Mouse (Mus musculus) hindlimb bud, embryonic 11.5 days (tissue): Measurements from ENCODE around the gene 0610040J01Rik.

Experiments
- DNase-seq: peaks from one replicate; pipeline ENCODE4 v3.0.0-alpha.2; 2012; ENCODE audit warnings: low read depth, low spot score; ENCODE audit errors: extremely low spot score

Gene 0610040J01Rik

DNA sequence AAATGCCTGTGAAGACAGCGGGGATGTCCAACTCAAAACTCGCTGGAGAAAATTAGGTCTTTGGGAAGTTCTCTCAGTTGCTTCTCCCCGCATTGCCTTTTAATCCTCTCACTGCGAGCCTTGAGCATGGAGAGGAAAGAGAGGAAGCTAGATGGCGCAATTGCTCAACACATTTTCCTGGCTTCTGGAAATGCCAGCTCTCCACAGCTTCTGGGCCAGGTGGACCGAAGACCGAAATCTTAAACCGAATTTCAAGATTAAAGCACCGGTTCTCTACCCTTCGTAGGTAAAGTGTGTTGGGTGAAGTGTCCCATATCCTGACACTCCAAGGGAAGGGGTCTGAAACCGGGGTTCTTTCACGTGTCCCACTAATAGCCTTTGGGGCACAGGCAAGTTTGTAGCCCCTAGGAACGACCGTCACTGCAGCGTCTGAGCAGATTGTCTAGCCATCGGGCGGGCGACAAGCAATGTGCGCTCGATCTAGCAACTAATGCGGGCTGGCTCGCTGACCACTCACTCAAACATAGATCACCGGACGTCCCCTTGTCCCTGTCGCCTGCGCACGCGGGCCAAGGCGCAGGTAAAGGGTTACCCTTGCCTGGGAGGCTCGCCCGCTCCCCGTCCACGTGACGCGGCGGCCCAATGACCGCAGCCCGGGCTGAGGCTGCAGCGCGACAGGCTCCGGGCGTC is at the start of gene 0610040J01Rik:
Gene 0610040J01Rik, plus strand, starts transcription at position 545 of the 690 bp plus-strand sequence.
- peak; percentile 79 for DNase-seq

DNA sequence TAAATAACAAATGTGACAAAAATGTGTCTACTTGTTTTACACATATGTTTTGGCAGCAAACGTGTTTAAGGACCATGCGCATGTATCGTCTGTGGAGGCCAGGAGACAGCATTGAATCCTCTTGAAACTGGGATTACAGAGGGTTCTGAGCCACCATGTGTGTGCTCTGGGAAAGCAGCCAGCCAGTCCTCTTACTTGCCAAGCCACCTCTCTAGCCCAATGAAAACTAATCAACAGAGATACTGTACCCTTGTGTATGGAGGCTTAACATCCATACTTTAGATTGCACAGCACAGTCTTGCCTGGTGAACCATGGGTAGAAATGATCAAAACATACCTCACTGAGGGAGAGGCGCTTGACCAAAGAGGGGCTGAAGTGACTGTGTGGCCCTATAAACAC is 46.3 kb upstream of the 0610040J01Rik start:
- DNase-seq = no peak

DNA sequence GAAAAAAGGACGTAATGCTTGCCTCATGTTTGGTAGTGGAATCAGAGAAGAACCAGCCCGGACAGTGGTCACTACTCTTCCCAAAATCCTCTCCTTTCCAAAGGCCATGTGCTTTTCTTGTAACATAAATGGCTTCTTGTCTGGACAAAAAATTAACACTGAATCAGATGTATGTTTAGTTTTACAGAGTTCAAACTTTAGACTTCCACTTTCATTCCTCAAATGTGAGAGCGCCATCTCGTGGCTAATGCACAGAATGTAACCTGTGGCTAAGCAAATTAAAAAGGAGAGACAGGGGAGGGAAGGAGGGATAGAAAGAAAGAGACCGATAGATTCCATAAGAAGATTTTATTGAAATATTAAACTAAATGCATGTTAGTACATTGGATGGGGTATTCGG is 45.4 kb upstream of the 0610040J01Rik start:
- DNase-seq = peak; percentile 56

DNA sequence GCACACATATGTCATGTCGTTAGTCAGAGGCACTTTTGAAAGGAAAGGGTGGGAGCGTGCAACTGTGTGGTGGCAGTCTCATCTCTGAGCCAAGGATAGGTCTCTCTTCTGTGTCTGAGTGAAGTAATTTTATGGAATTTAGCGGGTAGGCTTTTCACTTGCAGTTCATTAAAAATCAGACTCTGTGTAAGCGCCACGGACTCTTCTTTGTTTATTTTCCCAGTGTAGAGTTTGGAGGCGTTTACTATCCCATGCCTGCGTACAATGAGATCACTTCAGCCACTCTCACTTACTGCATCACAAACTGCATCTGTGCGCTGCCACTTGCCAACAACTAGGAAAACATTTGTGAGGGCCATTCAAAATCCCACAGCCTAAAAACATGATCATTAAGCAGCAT is 44.7 kb upstream of the 0610040J01Rik start:
- no peak for DNase-seq

DNA sequence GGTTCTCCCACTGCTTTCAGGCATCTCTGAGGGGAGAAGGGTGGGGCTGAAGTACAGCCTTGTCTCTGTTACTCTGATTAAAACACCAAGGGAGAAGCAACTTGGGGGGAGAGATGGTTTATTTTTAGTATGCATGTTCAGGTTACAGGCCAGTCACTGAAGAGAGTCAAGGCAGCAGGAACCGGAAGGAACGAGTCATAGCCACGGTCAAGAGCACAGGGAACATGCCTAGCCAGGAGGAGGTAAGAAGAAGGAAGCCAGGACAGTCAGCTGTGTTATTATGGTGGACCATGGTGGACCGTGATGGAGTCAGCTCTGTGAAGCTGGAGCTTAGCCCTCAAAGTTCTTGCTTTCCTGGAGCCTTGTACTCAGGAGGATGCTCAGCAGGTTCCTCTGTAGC is 43.9 kb upstream of the 0610040J01Rik start:
- no peak for DNase-seq

DNA sequence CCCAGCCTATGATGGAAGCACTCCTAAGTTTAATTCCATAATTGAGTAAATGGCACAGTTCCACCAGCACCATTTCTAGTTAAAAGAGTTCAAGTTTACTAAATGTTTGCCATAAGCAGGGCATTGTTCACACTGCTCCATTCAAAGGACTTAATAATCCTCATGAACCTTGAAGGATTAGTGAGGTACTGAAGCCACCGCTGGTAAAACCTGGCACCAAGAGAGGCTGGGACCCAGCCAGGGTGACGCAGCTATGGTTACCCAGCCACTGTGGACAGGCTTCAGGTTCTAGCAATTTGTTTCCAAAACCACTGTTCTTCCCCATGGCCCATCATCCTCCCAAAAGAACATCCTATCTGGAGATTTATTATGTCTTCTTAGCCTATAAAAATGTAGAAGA is 39.2 kb upstream of the 0610040J01Rik start:
- no peak for DNase-seq

DNA sequence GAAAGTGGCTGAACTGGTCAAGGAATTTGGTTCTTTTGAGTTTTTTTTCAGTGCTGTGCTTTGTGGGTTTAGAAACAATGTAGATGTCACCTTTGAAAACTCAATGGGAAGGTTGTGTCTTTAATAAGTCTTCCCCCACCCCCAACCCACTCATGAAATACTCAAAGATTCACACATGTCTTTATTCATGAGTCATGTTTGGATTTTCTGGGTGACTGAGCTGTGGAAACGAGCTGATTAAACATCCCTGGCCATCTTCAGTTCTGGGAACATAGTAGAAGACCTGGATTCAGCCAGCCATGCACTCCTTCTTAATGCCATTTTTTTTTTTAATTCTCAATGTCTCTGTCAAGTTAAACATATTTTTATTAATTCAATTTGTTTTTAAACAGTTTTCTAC is 38.6 kb upstream of the 0610040J01Rik start:
- no peak for DNase-seq

DNA sequence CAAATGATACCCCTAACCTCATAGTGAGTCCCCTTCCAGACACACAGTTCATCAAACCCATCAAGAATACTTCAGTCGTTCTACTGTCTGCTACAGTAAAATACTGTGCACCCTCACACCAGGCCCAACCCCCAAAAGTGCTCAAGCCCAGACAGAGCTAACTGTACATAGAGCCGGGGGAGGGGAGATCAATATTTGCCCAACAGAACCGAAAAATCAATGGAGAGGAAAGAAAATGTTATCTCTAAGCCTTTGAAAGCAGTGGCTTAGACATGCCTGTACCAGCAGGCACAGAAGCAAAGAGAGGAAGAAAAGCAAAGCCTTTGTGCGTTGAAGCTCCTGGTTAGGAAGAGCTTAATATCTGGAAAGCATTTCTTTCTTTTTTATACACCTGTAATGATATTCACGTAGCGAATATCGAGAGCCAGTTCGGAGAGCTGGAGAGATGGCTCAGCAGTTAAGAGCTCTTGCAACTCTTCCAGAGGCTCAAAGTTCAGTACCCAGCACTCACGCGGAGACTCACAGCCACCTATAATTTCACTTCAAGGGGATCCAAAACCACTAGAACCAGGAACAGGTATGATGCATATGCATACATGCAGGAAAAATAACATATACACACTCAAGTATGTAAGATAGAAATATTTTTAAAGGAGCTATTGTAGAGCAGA is 23.9 kb upstream of the 0610040J01Rik start:
- no peak for DNase-seq

DNA sequence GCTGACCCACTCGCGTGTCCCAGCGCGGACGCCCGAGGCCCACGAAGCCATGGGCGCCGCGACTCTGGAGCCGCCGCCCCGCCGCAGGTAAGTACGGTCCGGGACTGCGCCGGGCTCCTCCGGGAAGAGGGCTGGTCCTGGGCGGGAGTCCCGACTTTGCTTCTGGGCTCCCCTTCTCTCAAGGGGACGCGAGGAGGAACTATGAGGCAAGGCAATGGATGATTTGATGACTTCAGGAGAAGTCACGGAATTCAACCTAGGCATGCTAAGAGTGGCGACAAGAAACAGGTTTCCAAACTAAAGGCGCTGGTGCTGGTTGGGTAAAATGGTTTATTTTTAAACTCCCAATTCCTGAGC is 324 bp downstream of the 0610040J01Rik start:
- no peak for DNase-seq

DNA sequence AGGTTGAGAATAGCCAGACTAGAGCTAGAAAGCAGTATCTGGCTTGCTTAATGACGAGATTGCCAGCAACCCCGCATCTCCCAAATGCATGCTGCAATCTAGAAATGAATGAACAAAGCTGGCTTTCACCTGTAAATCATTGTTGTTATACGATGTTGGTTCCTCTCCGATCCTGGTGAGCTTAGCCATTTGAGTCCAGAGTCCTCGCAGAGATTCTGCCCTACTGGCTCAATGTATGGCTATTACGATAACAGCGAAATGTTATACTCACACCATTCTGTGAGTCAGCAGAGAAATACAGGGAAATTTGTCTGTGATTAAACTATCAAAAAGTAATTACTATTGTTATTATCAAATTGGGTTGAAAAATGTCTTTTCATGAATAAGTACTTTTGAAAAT is 4.5 kb downstream of the 0610040J01Rik start:
- DNase-seq = no peak

DNA sequence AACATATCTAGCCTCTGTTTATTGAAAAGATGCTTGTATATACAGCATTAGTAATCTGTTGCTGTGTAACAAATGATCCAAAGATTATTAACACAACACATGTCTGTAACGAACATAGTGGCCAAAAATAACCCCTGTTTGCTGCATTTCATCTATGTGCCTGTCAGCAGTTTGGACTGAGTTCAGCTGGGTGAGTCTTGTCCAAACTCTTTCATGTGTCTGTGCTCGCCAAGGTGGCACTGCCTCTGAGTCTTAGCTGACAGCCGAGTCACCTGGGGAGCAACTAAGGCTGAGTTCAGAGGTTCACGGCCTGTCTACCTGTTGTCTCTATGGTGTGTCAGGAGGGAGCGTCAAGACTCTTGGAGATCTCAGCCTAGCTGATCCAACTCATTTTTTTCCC is 5.1 kb downstream of the 0610040J01Rik start:
- DNase-seq = no peak

DNA sequence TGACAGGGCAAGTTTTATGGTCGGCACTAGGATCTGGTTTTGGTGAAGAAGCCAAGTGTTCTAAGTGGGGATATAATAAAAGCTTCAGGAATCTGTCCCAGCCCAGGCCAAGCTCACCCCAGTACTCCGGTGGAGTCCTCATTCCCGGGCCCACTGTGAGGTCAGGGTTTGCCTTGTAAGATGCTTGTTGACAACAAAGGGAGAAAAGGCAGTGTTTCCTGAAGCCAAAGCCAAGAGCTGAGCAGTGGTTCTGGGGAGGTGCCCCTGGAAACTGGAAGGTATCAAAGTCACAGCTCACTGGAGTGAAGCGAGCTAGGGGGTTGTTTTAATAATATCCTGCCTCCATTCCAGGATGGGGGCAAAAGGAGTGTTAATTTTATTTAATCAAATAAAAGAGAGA is 6.8 kb downstream of the 0610040J01Rik start:
- DNase-seq = no peak

DNA sequence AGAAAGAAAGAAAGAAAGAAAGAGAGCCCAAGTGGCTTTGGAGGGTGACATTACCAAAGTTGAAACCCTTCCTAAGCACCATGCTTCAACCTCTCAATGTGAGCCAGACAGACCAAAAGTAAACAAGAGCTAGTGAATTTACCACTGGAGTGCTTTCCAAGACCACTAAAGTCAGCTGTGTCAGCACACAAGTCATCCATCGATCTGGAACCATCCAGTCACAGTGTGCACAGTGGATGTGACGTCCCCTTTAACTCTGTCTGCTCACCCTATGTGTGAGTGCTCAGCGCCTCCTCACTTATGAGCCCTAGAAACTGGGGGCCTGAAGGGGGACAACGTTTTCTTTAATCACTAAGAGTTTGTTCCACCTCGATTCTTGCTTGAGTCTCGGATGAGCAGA is 7.4 kb downstream of the 0610040J01Rik start:
- no peak for DNase-seq

DNA sequence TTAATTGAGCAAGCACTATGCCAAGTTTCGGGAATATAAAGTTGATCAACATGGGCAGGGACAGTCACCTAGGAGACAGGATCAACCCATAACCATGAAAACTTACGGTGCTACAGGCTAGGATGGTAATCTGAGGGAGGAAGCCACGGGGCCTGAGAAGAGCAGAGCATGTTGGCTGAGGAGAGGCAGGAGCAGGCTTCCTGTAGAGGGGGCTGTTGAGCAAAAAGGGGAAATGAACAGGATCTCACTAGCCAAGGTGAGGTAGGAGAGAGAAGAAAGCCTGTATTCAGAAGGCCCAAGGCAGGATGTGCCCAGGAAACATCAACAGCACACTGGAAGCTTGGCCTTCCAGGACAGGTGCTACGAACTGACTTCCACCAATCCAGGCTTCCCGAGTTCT is 9.0 kb downstream of the 0610040J01Rik start:
- no peak for DNase-seq

DNA sequence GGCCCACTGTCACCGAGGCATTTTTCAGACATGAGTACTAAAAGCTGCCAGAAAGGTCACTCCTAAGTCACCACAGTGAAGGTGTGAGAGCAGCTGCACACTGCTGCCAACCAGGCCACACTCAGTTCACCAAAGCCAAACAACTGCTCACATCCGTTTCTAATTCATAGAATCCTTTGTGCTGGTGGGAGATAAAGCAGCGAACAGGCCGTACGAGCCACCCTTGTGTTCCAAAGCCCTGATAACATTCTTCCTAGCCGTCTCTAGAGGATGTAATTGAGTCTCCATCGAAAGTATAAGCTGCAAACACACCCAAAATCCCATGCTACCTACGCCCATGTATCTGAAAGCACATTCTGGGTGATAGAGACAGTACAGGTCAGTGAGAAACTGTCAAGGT is 9.7 kb downstream of the 0610040J01Rik start:
- no peak for DNase-seq

DNA sequence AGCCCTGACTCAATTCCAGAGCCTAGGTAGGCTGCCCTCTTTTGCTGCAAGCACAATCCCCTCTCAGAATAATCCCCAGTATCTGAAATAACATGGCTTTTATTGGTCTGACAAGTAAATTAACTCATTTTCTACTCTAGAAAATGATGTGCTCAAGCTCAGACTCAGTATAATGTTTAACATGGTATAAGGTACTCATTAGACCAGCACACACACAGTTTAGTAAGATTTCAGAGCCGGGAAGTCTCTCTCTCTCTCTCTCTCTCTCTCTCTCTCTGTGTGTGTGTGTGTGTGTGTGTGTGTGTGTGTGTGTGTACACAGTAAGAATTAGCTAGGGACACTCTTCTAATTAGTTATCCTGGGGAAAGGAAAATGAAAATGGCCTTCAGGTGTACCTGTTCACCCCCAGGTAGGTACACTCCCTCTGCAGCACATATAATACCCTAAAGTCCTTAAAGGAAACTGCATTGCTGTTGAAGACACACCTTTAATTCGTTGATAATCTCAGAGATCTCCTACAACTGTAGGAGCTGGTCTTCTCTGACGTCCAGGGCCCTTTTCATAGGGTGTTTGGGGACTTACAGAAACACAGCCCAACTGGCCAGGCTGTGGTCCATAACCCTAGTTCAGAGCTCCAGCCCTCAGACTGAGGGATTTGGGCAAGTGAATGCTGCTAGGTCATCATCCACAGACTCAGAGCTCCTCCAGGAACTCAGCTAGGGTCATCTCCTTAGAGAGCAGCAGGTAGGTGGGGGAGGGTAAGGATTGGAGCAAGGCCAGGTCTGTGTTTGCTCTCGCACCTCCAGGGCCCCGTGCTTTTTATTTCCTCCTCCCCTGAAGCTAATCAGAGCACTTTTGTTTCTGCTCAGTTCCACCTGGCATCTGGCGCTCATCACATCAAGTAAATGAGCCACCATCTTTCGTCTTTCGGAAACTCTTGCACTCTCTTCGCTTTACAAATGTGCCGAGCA is 11.5 kb downstream of the 0610040J01Rik start:
- no peak for DNase-seq

DNA sequence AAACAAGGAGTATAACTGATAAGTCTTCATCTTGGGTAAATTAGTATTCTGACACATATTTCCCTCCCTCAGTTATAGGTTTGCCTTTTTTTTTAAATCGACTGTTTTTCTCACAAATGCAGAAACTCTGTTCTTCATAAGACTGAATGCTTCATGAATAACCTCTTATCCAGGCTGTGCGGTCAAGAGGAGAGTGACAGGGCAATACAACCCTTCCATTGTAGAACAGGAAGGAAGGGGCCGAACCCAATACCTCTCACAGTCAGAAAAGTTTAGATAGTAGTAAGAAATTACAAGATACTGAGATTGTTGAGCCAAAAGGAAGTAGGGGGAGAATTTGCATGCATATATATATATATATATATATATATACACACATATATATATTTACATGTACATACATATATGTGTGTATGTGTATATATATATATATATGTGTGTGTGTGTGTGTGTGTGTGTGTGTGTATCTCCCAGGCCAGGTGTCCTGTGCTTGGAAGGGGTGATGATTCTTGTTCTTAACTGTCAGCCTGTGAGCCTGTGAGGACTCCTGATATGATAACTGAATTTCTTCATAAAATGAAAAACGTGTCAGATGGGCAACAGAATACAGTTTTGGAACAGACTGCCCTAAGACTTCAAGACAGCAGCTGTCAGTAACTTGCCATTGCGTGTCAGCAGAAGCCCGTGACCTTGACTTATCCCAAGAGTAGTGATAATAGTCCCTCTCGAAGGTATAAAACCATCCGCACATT is 12.6 kb downstream of the 0610040J01Rik start:
- DNase-seq = no peak

DNA sequence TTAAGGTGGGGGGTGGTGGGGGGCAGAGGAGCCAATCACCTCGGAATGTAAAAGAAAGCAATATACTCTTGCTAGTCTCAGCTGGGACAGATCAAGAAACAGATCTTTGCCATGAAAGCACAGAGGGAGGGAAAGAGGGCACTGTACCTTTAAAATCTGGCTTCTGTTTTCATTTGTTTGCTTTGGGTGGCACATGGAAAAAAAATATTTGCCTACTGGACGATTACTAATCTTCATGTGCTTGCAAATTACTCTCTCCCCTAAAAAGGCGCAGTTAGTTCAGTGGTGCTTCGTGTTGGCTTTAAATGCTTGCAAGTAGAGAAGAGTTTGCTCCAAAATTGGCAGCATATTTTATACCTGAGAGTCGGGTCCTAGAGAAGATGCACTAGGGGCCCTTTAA is 13.7 kb downstream of the 0610040J01Rik start:
- no peak for DNase-seq

DNA sequence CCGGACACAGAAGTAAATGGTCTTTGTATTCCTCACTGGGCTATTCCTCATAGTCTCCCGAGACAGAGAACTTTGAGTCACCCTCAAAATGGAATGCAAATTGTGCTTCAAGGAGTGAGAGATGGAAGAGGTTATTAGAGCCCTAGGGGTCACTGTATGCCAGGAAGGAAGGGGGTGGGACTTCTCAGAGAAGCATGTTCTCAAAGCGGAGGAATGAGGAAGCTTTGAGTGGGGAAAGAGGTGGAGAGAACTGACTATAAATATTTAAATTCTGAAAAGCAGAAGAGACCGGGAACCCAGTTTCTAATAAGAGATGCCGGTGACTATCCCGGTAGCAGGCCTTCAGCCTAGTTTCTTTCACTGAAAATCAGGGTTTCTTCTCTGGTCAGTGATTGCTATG is 14.8 kb downstream of the 0610040J01Rik start:
- no peak for DNase-seq

DNA sequence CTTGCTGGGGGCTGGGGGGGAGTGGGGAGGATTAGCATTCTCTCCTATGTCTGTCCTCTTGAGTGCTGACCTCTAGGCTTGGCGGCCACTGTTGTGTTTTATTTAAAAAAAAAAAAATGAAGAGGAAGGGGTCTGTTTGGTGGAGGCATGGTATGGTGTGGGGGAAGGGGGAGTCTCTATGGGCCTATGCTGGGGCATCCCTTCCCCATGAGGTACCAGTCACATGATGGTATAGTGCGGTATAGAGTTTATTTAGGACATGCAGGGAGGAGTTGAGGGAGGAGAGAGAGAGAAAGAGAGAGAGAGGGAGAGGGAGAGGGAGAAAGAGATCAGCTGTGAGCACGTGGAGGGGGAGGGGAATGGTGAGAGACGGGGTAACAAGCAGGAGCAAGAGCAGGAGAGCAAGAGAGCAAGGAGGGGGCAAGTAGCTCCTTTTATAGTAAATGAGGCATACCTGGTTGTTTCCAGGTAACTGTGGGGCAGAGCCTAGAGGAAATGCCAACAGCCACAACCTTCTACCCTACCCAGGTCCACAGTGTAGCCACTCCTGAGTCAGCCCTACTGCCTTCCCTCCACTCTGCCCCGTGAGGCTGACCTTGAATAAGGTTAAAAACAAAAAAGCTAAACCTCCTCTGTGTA is 15.4 kb downstream of the 0610040J01Rik start:
- DNase-seq = no peak
